Mouse (Mus musculus) splenic B cell, adult 2 months (primary cell): ENCODE measurements at regions not wholly inside any gene's neighbourhood (a gene's known extent, or its start where the extent isn't known, plus 50 kb on each side); places are given as distances from the start of the nearest gene placed in this dataset.

Experiments
- DNase-seq: peaks from one replicate; pipeline ENCODE4 v3.0.0-alpha.2; 2011; ENCODE audit warnings: low read depth, low spot score
- H3K27me3 ChIP-seq: 2 replicates; pipeline ENCODE4 v1.6.1; 2012; ENCODE audit warnings: mild to moderate bottlenecking, low read length, moderate library complexity, mixed read lengths; ENCODE audit not compliant: control insufficient read depth, poor library complexity, insufficient read depth, severe bottlenecking
- H3K36me3 ChIP-seq: 2 replicates; pipeline ENCODE4 v1.6.1; 2012; ENCODE audit warnings: mild to moderate bottlenecking, low read length, moderate library complexity, mixed read lengths; ENCODE audit not compliant: control insufficient read depth, poor library complexity, insufficient read depth, severe bottlenecking

DNA sequence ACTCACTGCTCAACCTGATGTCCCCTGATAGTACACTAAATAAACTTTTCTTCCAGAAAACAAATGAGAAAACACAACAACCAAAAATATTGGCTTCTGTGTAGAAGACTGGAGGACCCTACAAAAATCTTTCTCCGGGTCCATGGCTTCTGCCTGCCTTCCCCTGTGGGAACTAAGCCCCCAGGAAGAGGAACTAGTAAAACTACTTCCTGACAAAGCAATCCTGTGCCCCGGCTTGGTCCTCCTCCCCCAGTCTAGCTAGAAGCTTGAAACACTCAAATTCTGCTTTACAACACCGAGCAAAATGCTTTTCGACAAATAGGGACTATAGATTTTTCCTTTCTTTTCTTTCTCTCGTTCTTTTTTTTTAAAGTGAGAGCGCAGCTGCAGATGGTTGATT is 51.3 kb upstream of the Mki67 start:
- no peak for DNase-seq
- no peaks in the 10 kb centered on the region; the same call in 1 of the 2 replicates for H3K27me3 ChIP-seq
- H3K36me3 ChIP-seq = no peaks in the 10 kb centered on the region

DNA sequence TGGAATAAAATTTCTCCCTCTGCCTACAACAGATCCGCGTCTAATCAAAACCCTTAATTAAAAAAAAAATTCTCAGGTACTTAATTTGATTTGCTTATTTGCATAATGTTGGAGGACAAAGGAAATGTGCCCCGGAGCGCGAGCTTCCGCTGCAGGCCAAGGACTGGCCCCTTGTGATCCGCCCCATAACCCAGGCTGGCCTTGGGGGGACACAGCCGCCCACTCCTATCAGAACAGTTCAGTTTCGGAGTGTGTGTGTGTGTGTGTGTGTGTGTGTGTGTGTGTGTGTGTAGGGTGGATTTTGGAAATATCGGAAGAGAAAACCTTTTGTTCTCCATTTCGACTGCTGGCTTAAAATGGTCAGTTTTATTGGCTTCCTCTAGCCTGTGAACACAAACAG is 51.9 kb upstream of the Mki67 start:
- Histone ChIP-seq H3K27me3 (no peaks in the 10 kb centered on the region; the same call in 1 of the 2 replicates), H3K36me3 (no peaks in the 10 kb centered on the region)
- no peak for DNase-seq

DNA sequence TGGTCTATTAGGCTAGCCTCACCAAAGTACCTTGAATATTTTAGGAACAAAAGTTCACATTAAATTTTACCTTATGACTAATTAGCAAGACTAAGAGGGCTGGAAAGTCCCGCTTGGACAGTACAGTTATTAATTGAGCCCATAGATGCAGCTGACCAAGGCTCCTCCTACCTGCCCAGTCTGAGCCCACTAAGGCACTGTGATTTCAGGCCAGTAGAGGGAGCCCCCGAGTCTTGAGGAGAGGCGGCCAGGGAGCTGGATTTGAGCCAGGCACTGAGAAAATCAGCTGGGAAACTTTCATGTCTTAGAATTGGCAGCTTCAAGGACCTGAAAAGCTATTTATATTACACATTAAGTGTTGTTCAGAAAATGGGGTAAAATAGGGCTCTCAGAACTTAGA is 52.4 kb upstream of the Mki67 start:
- DNase-seq = peak; percentile 67
- no peaks in the 10 kb centered on the region for H3K36me3 ChIP-seq
- no peaks in the 10 kb centered on the region; the same call in 1 of the 2 replicates for H3K27me3 ChIP-seq

DNA sequence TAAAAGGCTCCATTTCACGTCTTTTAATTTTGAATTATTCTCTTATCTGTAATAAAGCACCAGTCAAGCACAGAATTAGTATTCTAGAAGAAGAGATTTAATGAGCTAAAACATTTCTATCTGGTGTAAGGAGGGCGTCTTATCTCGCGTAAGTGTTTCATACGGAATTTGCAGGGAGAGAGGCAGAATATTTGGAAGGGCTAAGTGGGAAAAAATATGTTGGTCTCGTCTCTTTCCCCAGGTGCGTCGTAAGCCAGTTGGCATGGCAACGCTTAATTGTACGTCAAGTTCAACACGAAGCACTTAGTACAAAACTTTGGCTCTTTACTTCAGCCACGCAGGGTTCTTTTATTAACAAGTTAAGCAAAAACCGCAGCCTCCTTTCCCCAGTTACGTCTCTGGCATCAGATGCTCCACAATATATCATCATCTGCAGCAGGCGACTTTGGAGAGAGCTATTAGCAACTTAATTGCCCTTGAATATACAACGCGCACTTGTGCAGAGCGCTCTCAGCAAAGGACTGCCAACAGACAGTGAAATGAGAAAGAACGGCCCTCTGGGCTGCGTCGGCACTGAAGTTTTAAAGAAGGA is 53.0 kb upstream of the Mki67 start:
- H3K27me3 ChIP-seq = no peaks in the 10 kb centered on the region; the same call in 1 of the 2 replicates
- H3K36me3 ChIP-seq = no peaks in the 10 kb centered on the region
- DNase-seq = no peak

- Histone ChIP-seq H3K36me3 (no peaks in the 10 kb centered on the region), H3K27me3 (no peaks in the 10 kb centered on the region; the same call in 1 of the 2 replicates)
- no peak for DNase-seq
Observed at GRCm38 (mm10) chr7:135770051-135770450, 53.9 kb upstream of the Mki67 start.

GRCm38 (mm10) chr7:135775832-135776433 is 59.8 kb upstream of the Mki67 start:
- DNase-seq = no peak
- Histone ChIP-seq H3K27me3 (no peaks in the 10 kb centered on the region), H3K36me3 (no peaks in the 10 kb centered on the region)

DNA sequence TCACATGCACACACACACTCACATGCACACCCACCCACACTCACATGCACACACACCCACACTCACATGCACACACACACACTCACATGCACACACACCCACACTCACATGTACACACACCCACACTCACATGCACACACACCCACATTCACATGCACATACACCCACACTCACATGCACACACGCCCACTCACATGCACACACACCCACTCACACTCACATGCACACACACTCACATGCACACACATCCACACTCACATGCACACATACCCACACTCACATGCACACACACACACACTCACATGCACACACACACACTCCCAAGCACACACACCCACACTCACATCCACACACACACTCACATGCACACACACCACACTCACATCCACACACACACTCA is 74.0 kb upstream of the Mki67 start:
- Histone ChIP-seq H3K27me3 (no peaks in the 10 kb centered on the region), H3K36me3 (no peaks in the 10 kb centered on the region)
- no peak for DNase-seq

DNA sequence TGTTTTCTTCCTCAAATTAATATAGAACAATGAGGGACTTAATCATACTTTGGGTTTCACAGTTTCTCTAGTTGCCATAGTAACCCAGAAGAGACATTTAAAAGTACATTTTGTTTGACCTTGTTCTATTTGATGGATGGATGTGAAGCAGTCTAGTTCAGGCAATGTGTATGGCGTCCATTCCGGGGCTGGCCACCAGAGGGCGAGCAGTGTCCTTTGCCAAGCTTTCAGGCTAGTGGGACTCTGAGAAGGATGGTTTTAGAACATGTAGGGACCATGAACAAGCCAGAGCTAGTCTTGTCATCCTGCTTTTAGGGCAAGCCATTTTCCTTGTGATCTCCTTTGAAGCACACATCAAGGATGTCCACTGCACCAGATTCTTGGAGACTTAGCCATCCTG is 74.8 kb upstream of the Mki67 start:
- no peaks in the 10 kb centered on the region for H3K27me3 ChIP-seq
- no peaks in the 10 kb centered on the region for H3K36me3 ChIP-seq
- DNase-seq = peak; percentile 62

- no peak for DNase-seq
- Histone ChIP-seq H3K27me3 (no peaks in the 10 kb centered on the region), H3K36me3 (no peaks in the 10 kb centered on the region)
Observed at GRCm38 (mm10) chr7:135791953-135792690, 76.0 kb upstream of the Mki67 start.

DNA sequence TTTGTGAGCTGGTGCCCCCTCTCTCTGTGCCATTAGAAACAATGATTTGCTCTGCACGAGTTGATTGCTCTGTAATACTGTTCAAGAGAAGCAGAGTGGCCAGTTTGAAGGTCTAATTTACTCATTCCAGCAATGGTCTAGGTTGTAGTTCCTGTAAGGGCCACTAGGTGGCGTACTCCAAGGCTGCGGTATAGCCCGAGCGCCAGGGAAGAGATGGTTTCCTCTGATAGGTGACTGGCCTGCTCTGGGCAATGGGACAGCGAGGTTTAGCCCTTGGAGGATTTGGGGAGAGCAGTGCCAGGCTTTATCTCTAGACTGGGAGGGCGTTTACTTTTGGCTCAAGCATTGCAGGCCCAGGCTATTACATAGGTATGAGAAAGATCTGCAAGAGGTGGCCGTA is 76.8 kb upstream of the Mki67 start:
- H3K36me3 ChIP-seq = no peaks in the 10 kb centered on the region
- H3K27me3 ChIP-seq = no peaks in the 10 kb centered on the region
- peak; percentile 54 for DNase-seq

- Histone ChIP-seq H3K36me3 (no peaks in the 10 kb centered on the region), H3K27me3 (no peaks in the 10 kb centered on the region)
- DNase-seq = no peak
Observed at GRCm38 (mm10) chr7:135794238-135794637, 78.1 kb upstream of the Mki67 start.

DNA sequence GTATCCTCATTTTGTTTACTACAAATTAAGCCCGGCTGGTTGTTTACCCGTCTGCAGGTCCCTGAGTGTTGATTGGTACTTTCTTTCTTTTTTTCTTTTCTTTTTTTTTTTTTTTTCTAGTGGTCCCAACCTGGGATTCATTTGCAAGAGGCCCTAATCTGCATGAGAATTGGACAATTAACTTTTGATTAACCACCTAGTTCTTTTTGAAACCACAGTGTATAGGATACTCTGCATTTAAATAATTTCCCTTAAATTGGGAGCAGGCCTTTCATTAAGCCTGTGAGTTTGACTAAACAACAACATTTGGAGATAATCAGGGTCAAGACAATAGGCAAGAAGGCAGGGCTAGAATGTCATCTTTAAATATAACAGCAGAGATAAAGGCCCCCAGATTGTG is 78.5 kb upstream of the Mki67 start:
- Histone ChIP-seq H3K36me3 (no peaks in the 10 kb centered on the region), H3K27me3 (no peaks in the 10 kb centered on the region)
- no peak for DNase-seq

DNA sequence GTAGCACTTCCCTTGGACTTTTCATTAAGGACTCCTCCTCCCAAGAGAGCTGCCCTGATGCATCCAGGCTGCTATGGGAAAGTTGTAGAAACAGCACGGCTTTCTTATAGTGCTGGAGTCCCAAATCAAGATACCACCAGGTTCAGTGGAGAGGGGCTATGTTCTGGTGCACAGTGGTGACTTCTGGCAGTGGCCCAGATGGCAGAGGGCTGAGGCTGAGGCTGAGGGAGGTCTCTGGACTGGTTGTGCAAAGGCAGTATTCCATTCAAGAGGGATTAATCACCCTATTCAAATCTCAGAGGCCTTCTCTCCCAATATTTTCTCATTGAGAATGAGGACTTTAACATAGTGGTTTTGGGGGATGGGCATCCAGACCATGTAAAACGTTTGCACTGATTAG is 82.3 kb upstream of the Mki67 start:
- DNase-seq = no peak

DNA sequence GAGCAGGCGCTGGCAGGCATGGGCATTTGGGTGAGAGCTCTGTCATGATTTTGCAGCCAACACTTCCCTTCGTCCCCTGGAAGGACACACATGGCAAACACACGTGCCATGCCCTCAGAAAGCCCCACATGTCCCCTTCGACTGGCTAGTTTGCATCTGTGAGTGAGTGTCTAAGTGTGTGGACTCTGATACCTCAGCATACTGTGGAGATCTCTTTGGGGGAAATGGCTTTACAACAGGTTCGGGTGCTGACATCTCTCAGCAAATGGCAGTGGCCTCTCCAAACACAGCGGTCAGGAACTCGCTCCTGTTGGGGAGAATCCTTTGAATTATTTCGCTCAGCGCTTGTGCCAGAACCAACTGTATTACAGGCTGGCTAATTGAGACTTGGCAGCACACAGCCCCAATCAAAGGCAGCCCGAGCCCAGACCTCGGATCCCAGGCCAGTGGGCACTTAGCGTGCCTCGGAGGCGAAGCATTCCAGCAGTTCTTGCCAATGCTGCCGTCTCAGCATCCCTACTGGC is 86.5 kb upstream of the Mki67 start:
- no peak for DNase-seq
- no peaks in the 10 kb centered on the region for H3K27me3 ChIP-seq
- no peaks in the 10 kb centered on the region for H3K36me3 ChIP-seq

More for the DNA sequence above, 82.3 kb upstream of the Mki67 start:
- H3K27me3 ChIP-seq = no peaks in the 10 kb centered on the region
- H3K36me3 ChIP-seq = no peaks in the 10 kb centered on the region

- Histone ChIP-seq H3K27me3 (no peaks in the 10 kb centered on the region), H3K36me3 (no peaks in the 10 kb centered on the region)
- DNase-seq = no peak
Observed at GRCm38 (mm10) chr7:135804730-135805129, 88.6 kb upstream of the Mki67 start.
